Comparison of ENCODE assay signal across 16 mouse cellular contexts in the genomic region with DNA sequence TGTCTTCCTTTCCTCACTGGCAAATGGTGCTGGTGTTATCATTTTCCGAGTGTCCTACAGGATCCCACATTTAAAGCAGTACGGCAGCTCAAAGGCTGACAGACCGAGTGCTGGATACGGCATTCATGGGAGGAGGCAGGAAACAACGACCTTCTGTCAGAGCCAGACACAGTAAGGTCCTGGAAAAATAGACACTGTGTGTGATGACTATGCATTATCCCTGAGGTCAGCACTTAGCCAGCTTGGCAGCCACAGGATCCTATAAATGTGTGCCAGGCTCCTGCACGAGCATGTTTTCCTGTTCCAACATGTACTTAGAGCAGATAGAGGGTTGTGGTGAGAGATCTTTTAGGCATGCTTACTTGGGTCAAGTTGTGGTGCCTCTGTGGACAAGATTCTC. TPM values are rescaled to one million over a fixed set of nuclear protein-coding genes. Genes with fewer than 3 reads are reported as not detected.
DNase-seq lines count a peak whose midpoint lies in the region; ATAC-seq and TF ChIP-seq lines count a peak whose summit lies in the region.
"Had no signal": no experiment of that assay in that cellular context is flagged by ENCODE, and none has a peak within 500 bp of the region (broad histone marks: within the 10 kb centered on the region; RNA-seq: fewer than 3 reads in every experiment).

No protein-coding gene starts in this region.

- no peak for TF ChIP-seq POLR2A in kidney, adult 2 months (IDR thresholded peaks at IDR 0.05; ENCODE audit: low read depth, low read length)

- ATAC-seq in embryonic facial prominence, embryonic 14.5 days (ENCODE audit: low read depth): peak; percentile 78; the same call in 1 of the 2 replicates

- H3K36me3 ChIP-seq in kidney, adult 2 months (ENCODE audit: control insufficient read depth, insufficient read depth, low read length): no peaks in the 10 kb centered on the region
- no peaks in the 10 kb centered on the region for H3K36me3 ChIP-seq in embryonic facial prominence, embryonic 14.5 days (ENCODE audit: control insufficient read depth, insufficient read depth, low read length)
- H3K36me3 ChIP-seq: heart, embryonic 10.5 days had no signal

- no peak overlapping the region for H3K4me3 ChIP-seq in kidney, adult 2 months (ENCODE audit: insufficient read depth, low read depth, low read length)
- no peak overlapping the region for H3K4me3 ChIP-seq in embryonic facial prominence, embryonic 14.5 days (ENCODE audit: low read depth, low read length)
- H3K4me3 ChIP-seq: erythroblast, embryonic 14.5 days; heart, embryonic 10.5 days; layer of hippocampus, adult 2 months had no signal

- DNase-seq in cerebellum, adult 18-20 months: peak; percentile 4 to 9
- no peak for DNase-seq in cerebellum, adult 9-10 months
- DNase-seq in kidney, adult 2 months: peak; percentile 5
- no peak for DNase-seq in kidney, adult 11 months
- DNase-seq in 3T3-L1 (ENCODE audit: low read depth, low spot score): peak; percentile 23
- DNase-seq in embryonic facial prominence, embryonic 14.5 days (ENCODE audit: low spot score): peak; percentile 56
- no peak for DNase-seq in right cerebral cortex, postnatal 36 days (ENCODE audit: low spot score in 2 of 2)
- no peak for DNase-seq in urinary bladder, postnatal 10 days (ENCODE audit: low spot score)

- H3K27me3 ChIP-seq in kidney, adult 2 months (replicated peaks; ENCODE audit: control insufficient read depth, insufficient read depth, low read length): no peaks in the 10 kb centered on the region
- H3K27me3 ChIP-seq in embryonic facial prominence, embryonic 14.5 days (replicated peaks; ENCODE audit: control insufficient read depth, insufficient read depth, low read length): no peaks in the 10 kb centered on the region

- TF ChIP-seq CTCF in kidney, adult 2 months (conservative IDR thresholded peaks at IDR 0.05; ENCODE audit: insufficient read depth, insufficient read length, low read depth, low read length): no peak

- no peak overlapping the region for H3K9ac ChIP-seq in embryonic facial prominence, embryonic 14.5 days (ENCODE audit: low read depth, low read length)
- H3K9ac ChIP-seq: liver, embryonic 14.5 days had no signal

- H3K4me1 ChIP-seq in kidney, adult 2 months (ENCODE audit: control insufficient read depth, insufficient read depth, low read length): no peaks in the 10 kb centered on the region
- no peaks in the 10 kb centered on the region for H3K4me1 ChIP-seq in embryonic facial prominence, embryonic 14.5 days (ENCODE audit: control insufficient read depth, insufficient read depth, low read length)
- H3K4me1 ChIP-seq: heart, embryonic 10.5 days had no signal

- no peak overlapping the region for H3K27ac ChIP-seq in kidney, adult 2 months (ENCODE audit: insufficient read depth, low read depth, low read length)
- no peak overlapping the region for H3K27ac ChIP-seq in embryonic facial prominence, embryonic 14.5 days (replicated peaks; ENCODE audit: low read depth, low read length)
- H3K27ac ChIP-seq: heart, embryonic 10.5 days; kidney, postnatal 0 days; layer of hippocampus, adult 2 months; liver, embryonic 14.5 days had no signal

- WGBS in kidney, adult 2 months: 53% methylated on average over 6 of the region's 6 CpGs
- 49% methylated on average over 6 of the region's 6 CpGs for WGBS in embryonic facial prominence, embryonic 14.5 days

- no peak overlapping the region for H3K4me2 ChIP-seq in embryonic facial prominence, embryonic 14.5 days (ENCODE audit: low read depth, low read length)

- H3K9me3 ChIP-seq in embryonic facial prominence, embryonic 14.5 days (ENCODE audit: control insufficient read depth, low read length): no peaks in the 10 kb centered on the region
- H3K9me3 ChIP-seq: heart, embryonic 10.5 days had no signal

RNA-seq across cellular contexts. Expression of gene Mmp20, which starts 24.0 kb away (rescaled TPM):
- polyA plus RNA-seq in kidney, adult 2 months (2012; rRNA removed): not detected in 2 replicates
- not detected in 2 replicates for polyA plus RNA-seq in embryonic facial prominence, embryonic 14.5 days (2014; fragmentation: Nextera tagmentation; extraction: Ambion mirVana)
- polyA plus RNA-seq: brain, embryonic 14.5 days; erythroblast, embryonic 14.5 days; heart, embryonic 10.5 days; inflammation-experienced regulatory T-cells, adult 6 months; limb, embryonic 11.5 days; liver, embryonic 14.5 days had no signal

RNA-seq across cellular contexts. Expression of gene Mmp27, which starts 32.8 kb away (rescaled TPM):
- polyA plus RNA-seq in kidney, adult 2 months (2012; rRNA removed): not detected in 2 replicates
- polyA plus RNA-seq in embryonic facial prominence, embryonic 14.5 days (2014; fragmentation: Nextera tagmentation; extraction: Ambion mirVana): 0.17 TPM in 1 of 2 replicates, not detected in the other
- polyA plus RNA-seq: brain, embryonic 14.5 days; erythroblast, embryonic 14.5 days; heart, embryonic 10.5 days; inflammation-experienced regulatory T-cells, adult 6 months; kidney, postnatal 0 days; limb, embryonic 11.5 days had no signal

RNA-seq across cellular contexts. Expression of gene Mmp8, which starts 45.7 kb away (rescaled TPM):
- 0.03 TPM in 1 of 2 replicates, not detected in the other for polyA plus RNA-seq in kidney, adult 2 months (2012; rRNA removed)
- polyA plus RNA-seq in embryonic facial prominence, embryonic 14.5 days (2014; fragmentation: Nextera tagmentation; extraction: Ambion mirVana): 0.51 and 0.79 TPM in 2 replicates
- polyA plus RNA-seq: erythroblast, embryonic 14.5 days; inflammation-experienced regulatory T-cells, adult 6 months had no signal

Comparison
In these comparisons a context has a peak if more than half of its experiments do, and no peak if none do; other contexts are left out.
1. DNase-seq: peak in cerebellum, adult 18-20 months (2 of 2), kidney, adult 2 months (single experiment), 3T3-L1 (single experiment) and embryonic facial prominence, embryonic 14.5 days (single experiment); none in cerebellum, adult 9-10 months (single experiment), kidney, adult 11 months (single experiment), right cerebral cortex, postnatal 36 days (0 of 2) and urinary bladder, postnatal 10 days (single experiment).